Mouse (Mus musculus) heart, postnatal 0 days (tissue): Measurements from ENCODE around the gene Otud3. TPM values are rescaled to one million over a fixed set of nuclear protein-coding genes. Genes with fewer than 3 reads are reported as not detected.

Source experiments
- ATAC-seq: fragments of 200-750 bp; cut with Nextera tagmentation; 2 replicates; pipeline ENCODE4 v1.8.0; 2017; ENCODE audit warnings: low read depth, moderate number of reproducible peaks, moderate library complexity; ENCODE audit not compliant: insufficient read depth
- DNase-seq: peaks from one replicate; pipeline ENCODE4 v3.0.0-alpha.2; 2016; ENCODE audit warnings: low spot score
- H3K27ac ChIP-seq: fragments of 300-500 bp; sonication (generic); 2 replicates; pipeline ENCODE4 v1.5.1; 2014; ENCODE audit warnings: low read depth, mild to moderate bottlenecking
- H3K27me3 ChIP-seq: fragments of 300-500 bp; sonication (generic); 2 replicates; pipeline ENCODE4 v1.6.1; 2014; ENCODE audit warnings: low read length, mixed read lengths; ENCODE audit not compliant: control insufficient read depth, insufficient read depth
- H3K36me3 ChIP-seq: fragments of 300-500 bp; sonication (generic); replicated peaks from 2 replicates; pipeline ENCODE4 v1.6.1; 2014; ENCODE audit warnings: low read length, mixed read lengths; ENCODE audit not compliant: control insufficient read depth, insufficient read depth
- H3K4me1 ChIP-seq: fragments of 300-500 bp; sonication (generic); 2 replicates; pipeline ENCODE4 v1.6.1; 2014; ENCODE audit warnings: antibody characterized with exemption; ENCODE audit not compliant: control insufficient read depth, insufficient read depth
- H3K4me2 ChIP-seq: fragments of 300-500 bp; sonication (generic); 2 replicates; pipeline ENCODE4 v1.6.1; 2014; ENCODE audit warnings: low read depth, mild to moderate bottlenecking, low read length, moderate library complexity
- H3K4me3 ChIP-seq: fragments of 300-500 bp; sonication (generic); 2 replicates; pipeline ENCODE4 v1.5.1; 2014; ENCODE audit warnings: low read depth, low read length
- H3K9ac ChIP-seq: fragments of 300-500 bp; sonication (generic); replicated peaks from 2 replicates; pipeline ENCODE4 v1.6.1; 2014; ENCODE audit warnings: low read depth, low read length, mixed read lengths
- H3K9me3 ChIP-seq: fragments of 300-500 bp; sonication (generic); replicated peaks from 2 replicates; pipeline ENCODE4 v1.6.1; 2016; ENCODE audit warnings: low read length; ENCODE audit not compliant: control insufficient read depth
- CTCF ChIP-seq: IDR thresholded peaks from 2 replicates; pipeline ENCODE4 v1.5.1; 2016; ENCODE audit warnings: antibody characterized with exemption, control low read depth, low read depth
- EP300 ChIP-seq: IDR thresholded peaks from 2 replicates; pipeline ENCODE4 v1.6.1; 2016; ENCODE audit warnings: antibody characterized with exemption, low read depth
- WGBS: fragments of 180-500 bp; shearing (Covaris S2); extraction: QIAGEN DNeasy Blood & Tissue Kit; methylation state at CpG from one replicate; pipeline ENCODE4 v1.1.7; 2014; 5-methylcytosine and 5-hydroxymethylcytosine counted together
- polyA plus RNA-seq: library from polyadenylated mRNA; unstranded; fragments of >200 nt; fragmentation: Nextera tagmentation; extraction: Ambion mirVana; gene quantifications from 2 replicates; pipeline ENCODE4 v1.2.1, GENCODE M21; 2015
- total RNA-seq: library from RNA; depleted of rRNA; stranded (reverse); fragments of >200 nt; gene quantifications from 2 replicates; pipeline ENCODE4 v1.2.3, GENCODE M21; 2014; ENCODE audit warnings: low replicate concordance; rRNA removed

Gene Otud3
- total and polyA plus RNA-seq, 2 experiments from 2014 or later, result 4.1 to 12.4 TPM

- Histone ChIP-seq H3K27ac (no peak overlapping the region), H3K9ac (no peak overlapping the region), H3K36me3 (no peaks in the 10 kb centered on the region), H3K9me3 (no peaks in the 10 kb centered on the region), H3K4me1 (no peaks in the 10 kb centered on the region), H3K4me3 (no peak overlapping the region), H3K4me2 (no peak overlapping the region), H3K27me3 (0 out of 2 replicates have a peak, but pooled peaks cover 26% of the 10 kb centered on the region)
- WGBS, result 58% methylated on average over 6 of the region's 6 CpGs
- no peak for DNase-seq
- no peak for TF ChIP-seq EP300
- TF ChIP-seq CTCF, result no peak
- ATAC-seq, result no peak
Measured at GRCm38 (mm10) chr4:138852961-138853360, 60.8 kb downstream of the Otud3 start.

- 3% methylated on average over 4 of the region's 4 CpGs for WGBS
- peak; percentile 59 for DNase-seq
Measured at GRCm38 (mm10) chr4:138851463-138851862, 62.3 kb downstream of the Otud3 start.

More at GRCm38 (mm10) chr4:138851463-138851862, 62.3 kb downstream of the Otud3 start:
- Histone ChIP-seq H3K4me3 (no peak overlapping the region), H3K4me1 (no peaks in the 10 kb centered on the region), H3K27me3 (0 out of 2 replicates have a peak, but pooled peaks cover 26% of the 10 kb centered on the region), H3K27ac (no peak overlapping the region), H3K4me2 (no peak overlapping the region), H3K9me3 (no peaks in the 10 kb centered on the region), H3K36me3 (no peaks in the 10 kb centered on the region), H3K9ac (no peak overlapping the region)
- ATAC-seq, result 0 out of 2 replicates have a peak, but pooled peaks have one; percentile 27
- TF ChIP-seq EP300, result no peak
- peak; percentile 99 for TF ChIP-seq CTCF

Other genes starting within 250 kb of the Otud3 start
- gene Pla2g2c, start 189.2 kb downstream of the Otud3 start, total RNA-seq, result 1.0 TPM in 1 of 2 replicates, not detected in the other
- 0.11 and 0.27 TPM in 2 replicates for gene Pla2g2c, start 189.2 kb downstream of the Otud3 start, polyA plus RNA-seq
- gene Ubxn10, start 176.8 kb downstream of the Otud3 start, total RNA-seq, result 1.9 and 2.0 TPM in 2 replicates
- 0.98 and 1.0 TPM in 2 replicates for gene Ubxn10, start 176.8 kb downstream of the Otud3 start, polyA plus RNA-seq
- gene Pla2g2f, start 156.3 kb downstream of the Otud3 start, total RNA-seq, result not detected in 2 replicates
- not detected in 2 replicates for gene Pla2g2f, start 156.3 kb downstream of the Otud3 start, polyA plus RNA-seq
- gene Pla2g2d, start 138.2 kb downstream of the Otud3 start, total RNA-seq, result not detected in 2 replicates
- not detected in 2 replicates for gene Pla2g2d, start 138.2 kb downstream of the Otud3 start, polyA plus RNA-seq
- 1.6 and 9.2 TPM in 2 replicates for gene Pla2g5, start 50.5 kb downstream of the Otud3 start, total RNA-seq
- 4.7 and 6.2 TPM in 2 replicates for gene Pla2g5, start 50.5 kb downstream of the Otud3 start, polyA plus RNA-seq
- not detected in 2 replicates for gene Gm13030, start 40.0 kb downstream of the Otud3 start, total RNA-seq
- not detected in 2 replicates for gene Gm13030, start 40.0 kb downstream of the Otud3 start, polyA plus RNA-seq
- not detected in 2 replicates for gene Pla2g2e, start 36.0 kb downstream of the Otud3 start, total RNA-seq
- gene Pla2g2e, start 36.0 kb downstream of the Otud3 start, polyA plus RNA-seq, result 0.15 and 0.30 TPM in 2 replicates
- gene Rnf186, start 53.2 kb upstream of the Otud3 start, total RNA-seq, result not detected in 2 replicates
- gene Rnf186, start 53.2 kb upstream of the Otud3 start, polyA plus RNA-seq, result 0.10 TPM in 1 of 2 replicates, not detected in the other
- 16.9 and 18.8 TPM in 2 replicates for gene Tmco4, start 58.9 kb upstream of the Otud3 start, total RNA-seq
- gene Tmco4, start 58.9 kb upstream of the Otud3 start, polyA plus RNA-seq, result 6.2 and 7.7 TPM in 2 replicates
- gene Htr6, start 161.6 kb upstream of the Otud3 start, total RNA-seq, result not detected in 2 replicates
- gene Htr6, start 161.6 kb upstream of the Otud3 start, polyA plus RNA-seq, result not detected in 2 replicates
- 33.2 and 55.8 TPM in 2 replicates for gene Nbl1, start 179.0 kb upstream of the Otud3 start, total RNA-seq
- 14.2 and 16.8 TPM in 2 replicates for gene Nbl1, start 179.0 kb upstream of the Otud3 start, polyA plus RNA-seq
- 29.2 and 33.2 TPM in 2 replicates for gene Minos1, start 217.2 kb upstream of the Otud3 start, total RNA-seq
- gene Minos1, start 217.2 kb upstream of the Otud3 start, polyA plus RNA-seq, result 1,270 and 1,334 TPM in 2 replicates